Mouse (Mus musculus): ENCODE results near the gene Cox10. TPM values are rescaled to one million over a fixed set of nuclear protein-coding genes. Genes with fewer than 3 reads are reported as not detected.
"Not testable (repeated sequence)": the region's sequence is repeated elsewhere in the genome, so short reads cannot be mapped to it uniquely, and the experiment has no call there.

The Cox10 gene
- total RNA-seq (2015) = 15.5 and 16.2 TPM in 2 replicates
- total RNA-seq (2017) = 28.8 and 30.0 TPM in 2 replicates

- peak; percentile 96 for ATAC-seq (replicated peaks; ENCODE audit: poor library complexity)
These were observed at the start of gene Cox10 for GRCm38 (mm10) chr11:64078956-64079726. TSS of gene Cox10 (minus strand) at chr11:64079468.

GRCm38 (mm10) chr11:64128016-64128415 is 48.7 kb upstream of the Cox10 start:
- no peak for ATAC-seq (replicated peaks; ENCODE audit: poor library complexity)

GRCm38 (mm10) chr11:64125471-64125870 is 46.2 kb upstream of the Cox10 start:
- no peak for ATAC-seq (replicated peaks; ENCODE audit: poor library complexity)

- ATAC-seq (replicated peaks; ENCODE audit: poor library complexity) = not testable (repeated sequence)
These were observed 43.9 kb upstream of the Cox10 start for GRCm38 (mm10) chr11:64123174-64123573.

GRCm38 (mm10) chr11:64116711-64117110 is 37.4 kb upstream of the Cox10 start:
- no peak for ATAC-seq (replicated peaks; ENCODE audit: poor library complexity)

GRCm38 (mm10) chr11:64115822-64116221 is 36.6 kb upstream of the Cox10 start:
- 0 out of 2 replicates have a peak, but pooled peaks have one; percentile 6 for ATAC-seq (replicated peaks; ENCODE audit: poor library complexity)

- ATAC-seq (replicated peaks; ENCODE audit: poor library complexity) = no peak
These were observed 35.8 kb upstream of the Cox10 start for GRCm38 (mm10) chr11:64115101-64115500.

GRCm38 (mm10) chr11:64100060-64100459 is 20.8 kb upstream of the Cox10 start:
- ATAC-seq (replicated peaks; ENCODE audit: poor library complexity) = no peak

GRCm38 (mm10) chr11:64093058-64093457 is 13.8 kb upstream of the Cox10 start:
- ATAC-seq (replicated peaks; ENCODE audit: poor library complexity) = no peak

GRCm38 (mm10) chr11:64091150-64091549 is 11.9 kb upstream of the Cox10 start:
- ATAC-seq (replicated peaks; ENCODE audit: poor library complexity) = no peak

- ATAC-seq (replicated peaks; ENCODE audit: poor library complexity) = no peak
These were observed 10.4 kb upstream of the Cox10 start for GRCm38 (mm10) chr11:64089682-64090081.

GRCm38 (mm10) chr11:64085888-64086287 is 6.6 kb upstream of the Cox10 start:
- no peak for ATAC-seq (replicated peaks; ENCODE audit: poor library complexity)

- ATAC-seq (replicated peaks; ENCODE audit: poor library complexity) = peak; percentile 46
These were observed 436 bp upstream of the Cox10 start for GRCm38 (mm10) chr11:64079727-64080081.

- ATAC-seq (replicated peaks; ENCODE audit: poor library complexity) = no peak
These were observed 3.1 kb downstream of the Cox10 start for GRCm38 (mm10) chr11:64076212-64076611.

- ATAC-seq (replicated peaks; ENCODE audit: poor library complexity) = no peak
These were observed 5.9 kb downstream of the Cox10 start for GRCm38 (mm10) chr11:64073379-64073778.

- no peak for ATAC-seq (replicated peaks; ENCODE audit: poor library complexity)
These were observed 7.7 kb downstream of the Cox10 start for GRCm38 (mm10) chr11:64071536-64071935.

- no peak for ATAC-seq (replicated peaks; ENCODE audit: poor library complexity)
These were observed 13.3 kb downstream of the Cox10 start for GRCm38 (mm10) chr11:64066001-64066400.

- ATAC-seq (replicated peaks; ENCODE audit: poor library complexity) = no peak
These were observed 16.1 kb downstream of the Cox10 start for GRCm38 (mm10) chr11:64063130-64063529.

- ATAC-seq (replicated peaks; ENCODE audit: poor library complexity) = no peak
These were observed 17.0 kb downstream of the Cox10 start for GRCm38 (mm10) chr11:64062226-64062625.

GRCm38 (mm10) chr11:64059305-64059704 is 20.0 kb downstream of the Cox10 start:
- peak; percentile 39; the same call in 1 of the 2 replicates for ATAC-seq (replicated peaks; ENCODE audit: poor library complexity)

GRCm38 (mm10) chr11:64058474-64058873 is 20.8 kb downstream of the Cox10 start:
- ATAC-seq (replicated peaks; ENCODE audit: poor library complexity) = no peak

GRCm38 (mm10) chr11:64053371-64053770 is 25.9 kb downstream of the Cox10 start:
- ATAC-seq (replicated peaks; ENCODE audit: poor library complexity) = no peak
